Mouse (Mus musculus) monocyte, adult 5-6 weeks (primary cell): ENCODE measurements at regions not wholly inside any gene's neighbourhood (a gene's known extent, or its start where the extent isn't known, plus 50 kb on each side); places are given as distances from the start of the nearest gene placed in this dataset.

Experiments used
- ATAC-seq: fragments of 153-309, 156-312 bp; replicated peaks from 2 replicates; pipeline ENCODE4 v1.8.0; 2017; ENCODE audit warnings: mild to moderate bottlenecking; ENCODE audit not compliant: low TSS enrichment, insufficient number of reproducible peaks, severe bottlenecking, poor library complexity, low FRiP score

GRCm38 (mm10) chr2:75455481-75455880 is 203.6 kb upstream of the Hnrnpa3 start:
- ATAC-seq = no peak

- ATAC-seq = no peak
Observed at GRCm38 (mm10) chr2:75456272-75456671, 202.8 kb upstream of the Hnrnpa3 start.

DNA sequence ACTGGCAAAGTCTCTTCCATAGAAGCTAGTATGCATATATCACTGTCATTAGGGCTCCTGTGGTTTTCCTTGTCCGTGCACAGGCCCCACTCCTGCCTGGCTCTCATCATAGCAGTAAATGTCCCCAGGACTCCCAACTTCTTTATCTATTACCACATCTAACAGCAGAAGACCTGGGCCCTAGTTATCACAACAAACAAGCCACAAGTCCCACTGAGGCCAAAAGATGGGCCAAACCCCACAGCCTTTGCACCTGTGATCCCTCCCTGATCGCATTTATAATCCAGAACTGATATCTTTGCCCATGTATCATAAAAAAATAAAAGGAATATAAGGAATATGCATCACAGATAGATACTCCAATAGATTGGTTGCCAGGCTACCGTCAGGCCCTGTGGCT is 201.6 kb upstream of the Hnrnpa3 start:
- ATAC-seq = no peak

DNA sequence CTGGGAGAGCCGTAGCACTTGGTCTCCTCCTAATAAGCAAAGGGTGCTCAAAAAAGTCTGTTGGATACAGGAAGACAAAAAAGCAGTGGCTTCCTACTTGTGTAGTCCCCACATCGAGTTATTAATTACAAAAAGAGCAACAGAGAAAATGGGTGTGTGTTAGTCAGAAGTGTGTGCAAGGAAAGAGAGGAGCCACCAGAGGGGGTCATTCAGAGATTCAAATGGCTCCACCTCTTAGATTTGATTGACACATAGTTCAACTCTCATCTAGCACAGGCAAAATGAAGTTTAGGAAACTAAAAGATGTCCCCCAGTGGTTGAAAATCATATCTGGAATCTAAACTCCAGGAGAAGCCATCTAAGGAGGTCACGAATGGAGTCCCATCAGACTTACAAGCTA is 200.2 kb upstream of the Hnrnpa3 start:
- ATAC-seq = no peak

- no peak for ATAC-seq
Observed at GRCm38 (mm10) chr2:75460419-75460818, 198.6 kb upstream of the Hnrnpa3 start.

GRCm38 (mm10) chr2:75461019-75461418 is 198.0 kb upstream of the Hnrnpa3 start:
- no peak for ATAC-seq

GRCm38 (mm10) chr2:75461421-75461991 is 197.6 kb upstream of the Hnrnpa3 start:
- ATAC-seq = no peak

DNA sequence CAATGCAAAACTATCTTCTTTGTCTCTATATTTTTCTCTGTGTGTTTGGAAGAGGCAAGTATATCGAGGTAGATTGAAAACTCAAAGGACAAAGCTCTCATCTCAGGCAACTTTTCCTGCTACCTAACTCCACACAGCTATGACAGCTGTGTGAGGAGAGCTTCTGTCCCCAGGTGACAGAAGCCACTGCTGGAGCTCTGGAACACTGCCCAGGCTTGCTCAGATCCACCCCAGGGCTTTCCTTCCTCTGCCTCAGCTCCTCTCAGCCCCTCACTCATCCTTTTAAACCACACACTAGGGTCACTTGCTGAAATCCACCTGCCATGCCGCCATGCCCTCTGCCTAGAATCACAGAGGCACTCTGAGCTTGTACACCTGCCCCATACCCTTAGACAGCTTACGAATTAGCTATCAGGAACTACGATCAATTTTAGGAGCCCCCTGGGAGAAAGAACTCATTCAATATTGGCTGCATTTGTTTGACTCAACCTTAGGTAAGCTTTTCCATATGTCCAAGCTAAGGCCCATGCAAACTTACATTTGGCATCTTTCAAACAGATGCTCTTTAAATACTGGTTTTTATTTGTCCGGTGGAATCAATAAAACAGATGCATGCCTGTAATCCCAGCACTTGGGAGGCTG is 196.9 kb upstream of the Hnrnpa3 start:
- ATAC-seq = no peak

GRCm38 (mm10) chr2:75463091-75463490 is 196.0 kb upstream of the Hnrnpa3 start:
- ATAC-seq = no peak

GRCm38 (mm10) chr2:75464429-75464828 is 194.6 kb upstream of the Hnrnpa3 start:
- no peak for ATAC-seq

DNA sequence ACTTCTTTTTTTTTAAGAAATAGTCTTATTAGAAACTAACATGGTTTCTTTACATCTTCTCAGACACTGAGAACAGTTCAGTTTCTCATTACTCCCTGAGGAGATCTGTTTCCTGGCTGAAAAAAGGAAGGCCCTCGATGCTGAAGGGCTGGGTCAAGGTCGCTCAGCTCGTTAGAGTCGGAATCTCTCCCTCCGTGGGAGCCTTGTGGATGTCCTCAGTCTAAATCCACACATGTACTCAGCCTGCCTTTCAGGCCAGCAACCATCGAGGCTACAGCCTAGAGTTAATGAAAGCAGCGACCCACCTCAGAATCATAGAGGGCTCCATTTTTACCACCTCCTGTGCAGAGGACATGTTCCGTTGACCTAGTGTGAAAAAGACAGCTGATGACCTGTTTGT is 190.2 kb upstream of the Hnrnpa3 start:
- no peak for ATAC-seq

DNA sequence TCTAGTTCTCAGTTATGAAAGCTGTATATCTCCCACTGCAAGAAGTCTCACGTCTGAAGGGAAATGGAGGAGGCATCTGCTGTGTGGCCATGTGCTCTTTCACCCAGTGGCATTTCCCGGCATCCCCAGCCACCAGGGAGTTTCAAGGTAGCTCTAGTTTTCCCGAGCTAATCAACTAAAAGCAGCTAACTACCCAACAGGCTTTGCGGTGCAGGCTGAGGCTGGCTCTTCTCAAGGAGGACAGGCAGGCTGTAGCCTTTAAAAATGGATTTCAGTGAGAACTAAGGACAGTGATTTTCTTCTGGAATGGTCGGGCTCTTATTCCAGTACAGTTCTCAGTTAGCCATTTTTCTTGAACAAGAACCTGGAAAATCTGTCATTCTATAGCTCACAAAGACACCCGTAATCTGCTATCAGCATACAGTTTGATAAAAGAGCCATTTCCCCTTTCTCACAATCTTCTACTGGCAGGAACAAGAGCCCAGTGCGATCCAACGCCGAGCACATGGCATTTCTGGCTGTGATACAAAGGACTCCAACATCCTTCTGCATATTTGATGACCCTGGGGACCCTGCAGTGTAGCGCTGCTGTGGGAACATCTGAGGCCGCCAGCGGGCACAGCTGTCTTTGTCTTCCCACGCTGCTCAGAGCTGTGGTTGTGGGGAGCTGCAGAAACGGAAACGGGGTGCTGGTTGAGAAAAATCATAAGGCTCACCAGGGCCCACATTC is 188.9 kb upstream of the Hnrnpa3 start:
- ATAC-seq = no peak

DNA sequence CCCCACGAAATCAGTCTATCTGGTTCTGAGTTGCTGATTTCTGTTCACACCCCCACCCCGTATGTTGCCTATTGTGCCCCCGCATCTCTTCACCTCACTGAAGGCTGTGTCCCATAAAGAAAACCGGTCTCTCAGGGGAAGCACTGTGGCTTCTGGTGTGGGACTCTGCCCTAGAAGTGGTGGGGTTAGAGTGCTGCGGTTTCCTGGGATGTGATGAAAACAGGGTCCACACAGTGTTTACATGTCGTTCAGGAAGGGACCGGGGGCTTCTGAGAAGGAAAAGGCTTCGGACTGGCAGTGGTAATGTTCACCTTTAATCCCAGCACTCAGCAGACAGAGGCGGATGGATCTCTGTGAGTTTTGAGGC is 188.4 kb upstream of the Hnrnpa3 start:
- ATAC-seq = no peak

- ATAC-seq = no peak
Observed at GRCm38 (mm10) chr2:75472489-75472888, 186.6 kb upstream of the Hnrnpa3 start.

DNA sequence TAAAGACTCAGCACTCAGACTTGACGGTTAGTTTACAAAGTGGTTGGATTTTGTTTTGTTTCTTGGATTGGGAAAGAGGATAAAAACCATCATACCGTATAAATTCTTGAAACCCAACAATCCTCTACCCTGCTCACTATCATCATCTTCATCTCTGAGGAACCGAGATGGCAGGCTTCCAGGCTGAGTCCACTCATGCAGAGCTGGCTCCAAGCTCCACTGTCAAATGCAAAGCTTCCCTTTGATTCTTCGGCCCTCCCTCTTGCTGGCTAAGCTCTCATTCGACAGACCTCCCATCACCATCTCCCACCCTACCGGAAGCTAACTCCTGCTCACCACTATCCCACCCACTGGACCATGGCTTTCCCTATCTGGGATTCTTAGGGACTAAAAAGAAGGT is 184.6 kb upstream of the Hnrnpa3 start:
- no peak for ATAC-seq

DNA sequence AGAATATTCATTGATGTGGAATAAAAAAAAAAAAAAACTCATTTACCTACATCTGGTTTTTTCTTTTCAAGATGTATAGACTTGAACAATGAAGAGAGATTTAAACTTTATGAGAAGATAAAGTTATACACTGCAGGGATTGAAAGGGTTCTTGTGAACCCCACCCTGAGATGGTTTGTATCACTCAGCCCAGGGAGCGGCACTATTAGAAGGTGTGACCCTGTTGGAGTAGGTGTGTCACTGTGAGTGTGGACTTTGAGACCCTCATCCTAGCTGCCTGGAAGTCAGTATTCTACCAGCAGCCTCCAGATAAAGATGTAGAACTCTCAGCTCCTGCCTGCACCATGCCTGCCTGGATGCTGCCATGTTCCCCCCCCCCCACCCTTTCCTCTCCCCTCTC is 182.7 kb upstream of the Hnrnpa3 start:
- ATAC-seq = no peak

GRCm38 (mm10) chr2:75477076-75477475 is 182.0 kb upstream of the Hnrnpa3 start:
- no peak for ATAC-seq

DNA sequence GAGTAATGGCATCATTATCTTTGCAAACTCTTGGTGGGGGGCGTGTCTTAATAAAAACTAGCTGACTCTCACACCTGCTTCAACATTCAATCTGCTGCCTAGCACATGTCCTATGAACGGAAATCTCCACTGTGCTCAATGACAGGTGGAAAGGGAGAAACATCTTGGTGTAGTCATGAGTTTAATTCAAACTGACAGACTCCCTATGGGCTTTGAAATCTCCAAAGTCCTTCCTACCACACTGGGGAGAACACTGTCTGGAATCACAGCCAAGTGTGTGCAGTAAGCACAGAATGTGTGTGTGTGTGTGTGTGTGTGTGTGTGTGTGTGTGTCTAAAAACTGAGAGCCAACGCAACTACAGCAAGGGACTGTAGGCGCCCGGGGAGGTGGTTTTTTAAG is 179.5 kb upstream of the Hnrnpa3 start:
- no peak for ATAC-seq

DNA sequence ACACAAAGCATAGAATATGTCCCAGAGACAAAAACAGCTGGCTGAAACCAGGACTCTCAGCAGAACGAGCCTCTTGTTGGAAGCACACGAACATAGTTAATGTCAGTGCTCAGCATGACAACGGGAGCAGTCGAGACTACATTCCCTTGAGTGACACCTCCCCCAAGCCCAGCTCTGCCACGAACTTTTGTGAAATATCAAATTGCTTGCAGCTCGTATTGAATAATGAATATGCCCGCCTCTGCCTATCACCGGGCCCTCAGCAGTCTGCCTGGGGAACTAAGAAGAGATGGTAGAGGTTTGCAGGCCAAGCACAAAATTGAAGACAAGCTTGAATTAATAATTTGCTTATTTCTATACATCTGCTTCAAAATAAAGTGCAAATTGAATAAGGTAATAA is 177.2 kb upstream of the Hnrnpa3 start:
- ATAC-seq = no peak

DNA sequence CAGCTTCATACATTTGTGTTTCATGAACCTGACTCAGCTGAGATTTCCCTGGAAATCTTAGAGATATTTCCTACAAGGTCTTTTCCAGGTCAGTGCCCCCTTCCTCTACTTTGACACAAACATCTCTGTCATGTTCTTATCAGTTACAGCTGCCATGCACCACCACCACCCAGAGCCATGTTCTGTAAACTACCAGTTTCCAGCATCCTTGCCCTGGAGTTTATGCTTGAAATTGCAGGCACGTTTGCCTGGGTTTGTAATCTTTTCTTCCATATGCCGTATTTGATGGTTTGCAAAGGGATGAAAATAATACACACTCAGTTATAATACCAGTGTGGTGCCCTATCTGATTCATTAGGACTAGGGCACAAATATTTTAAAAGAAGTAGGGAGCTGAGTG is 176.6 kb upstream of the Hnrnpa3 start:
- no peak for ATAC-seq
